Mouse (Mus musculus): ENCODE measurements around the gene Gna15.

The Gna15 gene

DNA sequence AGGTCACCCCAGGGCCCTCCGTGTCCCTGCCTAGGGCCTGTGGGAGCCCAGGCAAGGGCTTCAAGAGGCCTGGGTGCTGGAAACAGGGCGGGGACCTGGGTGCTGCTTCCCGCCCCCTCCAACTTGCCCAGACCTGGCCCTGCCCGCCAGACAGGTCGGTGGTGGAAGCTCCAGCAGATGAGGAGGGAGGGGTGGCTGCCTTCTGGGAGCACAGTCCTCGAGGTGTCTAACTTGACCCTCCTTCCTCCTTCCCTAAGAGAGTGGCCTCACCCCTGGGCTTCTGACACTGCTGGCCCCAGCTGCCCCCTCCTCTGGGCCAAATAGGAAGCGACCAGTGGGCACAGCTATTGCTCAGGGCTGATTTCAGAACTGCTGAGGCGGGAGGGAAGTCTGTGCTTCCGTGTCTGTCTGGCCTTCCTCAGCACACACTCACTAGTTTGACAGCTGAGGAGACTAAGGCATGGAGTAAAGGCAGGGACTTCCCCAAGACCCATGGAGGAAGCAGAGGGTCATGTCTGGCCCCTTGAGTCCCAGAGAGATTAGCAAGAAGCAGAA is at the start of gene Gna15:
TSS of gene Gna15 (minus strand) at position 175 of the 555 bp plus-strand sequence.
- in situ Hi-C loops (cut with MseI, MboI) = no loop called here

DNA sequence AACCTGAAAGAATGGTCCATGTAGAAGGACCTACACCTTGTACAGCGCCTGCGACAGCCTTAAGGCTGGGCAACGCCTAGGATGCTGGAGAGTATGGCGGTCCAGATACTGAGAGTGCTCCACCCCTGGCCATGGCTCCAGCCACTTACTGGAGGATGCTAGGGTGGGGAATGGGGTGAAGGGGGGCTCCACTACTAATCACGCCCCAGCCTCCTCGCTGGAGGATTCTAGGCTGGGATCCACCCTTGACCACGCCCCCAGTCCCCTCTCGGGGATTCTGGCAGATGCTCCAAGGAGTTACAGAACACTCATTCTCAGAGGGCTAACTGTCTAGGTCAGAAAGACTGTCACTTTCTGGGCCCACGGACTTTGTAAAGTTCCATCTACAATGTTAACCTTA is 49.0 kb upstream of the Gna15 start:
- in situ Hi-C loops (cut with MseI, MboI) = no loop called here

DNA sequence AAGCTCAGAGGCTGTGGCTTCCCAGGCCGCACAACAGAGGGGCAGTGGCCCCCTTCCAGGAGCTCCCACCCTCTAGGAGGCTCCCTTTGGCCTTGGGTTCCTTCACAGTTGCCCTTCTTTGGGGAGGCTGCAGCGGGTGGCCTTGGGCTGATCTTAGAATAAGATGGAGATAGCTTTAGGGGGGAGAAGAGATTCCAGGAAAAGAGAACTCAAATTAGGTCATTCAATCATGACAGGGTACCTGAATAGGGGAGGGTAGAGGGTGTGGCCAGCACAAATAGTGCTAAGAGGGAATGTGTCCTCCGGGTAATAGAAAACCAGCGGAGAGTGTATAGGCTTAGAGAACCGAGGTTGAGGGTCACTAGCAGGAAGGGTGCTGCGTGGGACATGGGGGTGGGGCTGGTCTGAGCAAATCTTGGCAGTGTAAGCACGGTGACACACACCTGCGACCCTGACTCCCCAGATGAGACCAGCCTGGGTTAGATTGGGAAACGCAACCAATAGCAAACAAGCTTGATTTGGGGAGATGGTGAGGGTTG is 48.2 kb upstream of the Gna15 start:
- in situ Hi-C loops (cut with MseI, MboI) = no loop called here

DNA sequence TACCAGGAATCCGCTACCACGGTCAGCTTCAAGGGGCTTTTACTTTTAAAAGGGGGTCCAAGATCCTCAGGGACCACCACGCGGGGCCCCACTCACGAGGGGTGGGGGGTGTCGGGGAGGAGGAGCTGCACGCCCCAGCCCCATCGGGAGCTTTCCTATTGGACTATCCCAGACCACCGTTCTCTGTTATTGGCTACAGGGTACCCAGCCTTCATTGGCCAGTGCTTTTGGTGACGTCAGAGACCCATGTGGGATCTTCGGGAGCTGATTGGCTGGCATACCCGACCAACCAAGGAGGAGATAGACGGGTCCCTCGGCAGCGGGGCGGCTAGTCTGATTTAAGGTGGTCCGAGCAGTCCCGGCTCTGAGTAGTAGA is 47.5 kb upstream of the Gna15 start:
- in situ Hi-C loops (cut with MseI, MboI) = no loop called here

DNA sequence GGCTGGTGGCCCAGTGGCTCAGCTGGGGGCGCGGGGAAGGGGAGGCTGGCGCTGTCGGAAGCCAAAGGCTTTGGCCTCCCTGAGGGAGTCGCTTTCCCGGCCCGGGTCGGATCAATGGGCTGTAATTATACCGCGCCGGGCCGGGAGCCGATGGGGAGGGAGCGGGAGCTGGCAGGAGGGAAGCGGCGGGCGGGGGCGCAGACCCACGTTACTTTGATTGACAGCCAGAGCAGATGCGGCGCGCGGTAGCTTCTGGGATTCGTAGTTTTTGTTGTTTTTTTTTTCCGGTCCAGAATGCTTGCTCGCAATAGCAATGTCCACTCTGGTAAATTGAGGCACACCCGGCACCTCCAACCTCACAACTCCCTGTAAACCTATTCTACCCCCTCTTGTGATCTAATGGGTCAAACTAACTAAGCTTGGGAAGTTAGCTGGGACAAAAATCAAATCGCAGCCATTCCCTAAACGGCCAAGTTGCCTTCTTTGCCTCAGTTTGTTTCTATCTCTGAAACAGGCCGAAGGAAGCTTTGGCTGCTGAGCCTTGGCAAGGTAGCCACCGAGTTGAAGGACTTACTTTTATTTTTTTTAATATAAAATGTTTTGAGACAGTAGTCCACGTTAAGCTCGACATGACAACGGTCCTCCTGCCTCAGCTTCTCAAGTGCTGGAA is 46.9 kb upstream of the Gna15 start:
- in situ Hi-C loops (cut with MseI, MboI) = no loop called here

DNA sequence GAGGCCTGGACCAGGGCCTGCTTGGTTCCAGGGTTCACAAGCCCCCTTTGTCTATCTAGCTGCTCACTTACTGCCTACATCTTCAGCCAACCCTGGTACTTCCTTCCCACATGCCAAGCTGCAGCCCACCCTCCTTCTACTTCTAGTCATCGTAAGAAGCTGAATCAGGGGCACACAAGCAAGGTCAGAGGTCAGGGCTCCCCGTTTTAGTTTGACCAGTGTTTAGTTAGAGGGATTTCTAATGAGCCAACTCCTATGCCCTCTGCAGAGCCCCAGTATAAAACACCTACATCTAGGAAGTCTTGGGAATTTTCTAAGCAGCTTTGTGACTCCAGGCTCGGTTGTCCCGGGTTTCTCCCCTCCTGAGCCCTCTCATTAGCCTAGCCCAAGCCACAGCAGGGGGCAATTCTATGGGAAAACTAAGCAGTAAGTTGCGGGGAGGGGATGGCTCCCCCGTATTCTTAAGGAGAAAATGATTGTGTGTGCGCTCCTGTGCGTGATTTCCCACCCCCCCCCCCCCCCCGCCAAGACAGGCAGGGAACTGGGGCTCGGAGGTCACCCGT is 46.3 kb upstream of the Gna15 start:
- in situ Hi-C loops (cut with MseI, MboI) = no loop called here

DNA sequence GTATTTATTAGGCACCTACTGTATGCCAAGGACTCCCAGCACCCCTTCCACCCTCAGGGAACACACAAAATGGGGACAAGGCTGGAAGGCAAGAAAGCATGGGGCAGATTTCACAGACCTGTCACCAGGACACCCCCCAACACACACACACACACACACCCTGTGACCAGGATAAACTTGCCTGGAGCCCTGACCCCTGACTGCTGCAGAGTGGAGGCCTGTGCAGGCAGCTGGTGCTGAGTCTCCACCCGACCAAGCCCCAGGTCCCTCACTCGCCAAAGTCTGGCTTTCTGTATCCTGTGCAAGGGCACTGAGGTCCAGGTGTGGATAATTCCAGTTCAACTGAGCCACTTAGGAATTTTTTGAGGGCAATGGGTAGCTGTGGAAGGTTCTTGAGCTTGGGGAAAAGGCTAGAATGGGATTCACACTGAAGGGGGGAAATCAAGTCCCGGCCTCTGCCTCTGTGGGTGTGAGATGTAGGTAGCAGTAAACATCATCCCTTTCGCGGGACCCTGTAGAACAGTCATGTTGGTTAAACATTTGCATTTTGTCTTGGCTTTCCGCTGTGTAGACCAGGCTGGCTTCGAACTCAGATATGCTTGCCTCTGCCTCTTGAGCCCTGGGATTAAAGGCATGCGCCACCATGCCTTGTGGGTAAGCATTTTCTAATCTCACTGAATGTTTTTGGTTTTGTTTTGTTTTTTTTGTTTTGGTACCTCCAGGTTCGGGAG is 45.6 kb upstream of the Gna15 start:
- in situ Hi-C loops (cut with MseI, MboI) = no loop called here

DNA sequence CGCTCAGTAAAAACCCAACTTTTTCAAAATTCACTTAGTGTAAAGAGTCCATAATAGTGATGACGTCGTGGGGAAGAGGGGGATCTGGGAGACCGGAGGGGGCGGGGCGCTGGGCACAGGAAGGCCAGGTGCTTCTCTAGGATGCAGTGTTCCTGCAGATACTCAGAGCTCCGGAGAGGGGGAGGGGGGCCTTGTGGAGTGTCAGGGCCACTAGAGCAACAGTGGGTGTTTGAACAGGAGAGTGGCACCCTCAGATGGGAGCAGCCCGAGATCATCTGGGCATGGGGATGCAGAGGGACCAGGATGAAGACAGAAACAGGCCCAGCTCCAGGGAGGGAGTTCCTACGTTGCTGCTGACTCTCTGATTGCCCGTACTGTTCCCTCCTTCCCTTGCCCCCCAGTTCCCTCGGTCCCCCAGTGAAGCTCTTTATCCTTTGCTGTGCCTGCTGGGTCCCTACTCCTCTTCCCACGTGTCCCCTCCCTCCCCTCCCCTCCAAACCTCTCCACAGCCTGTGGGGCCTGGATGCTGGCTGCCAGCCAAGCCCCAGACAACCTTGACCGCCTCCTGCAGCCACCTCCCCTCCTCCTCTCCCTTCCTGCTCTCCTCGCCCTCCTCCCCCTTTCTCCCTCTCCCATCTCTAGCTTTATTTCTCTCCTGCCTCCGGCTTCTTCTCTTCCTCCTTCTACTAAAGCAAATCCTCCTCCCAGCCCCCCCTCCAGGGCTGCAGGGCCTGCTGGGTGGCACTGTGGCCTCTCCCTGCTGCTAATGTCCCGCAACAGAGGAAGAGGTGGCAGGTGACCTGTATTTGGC is 44.6 kb upstream of the Gna15 start:
- in situ Hi-C loops (cut with MseI, MboI) = no loop called here

DNA sequence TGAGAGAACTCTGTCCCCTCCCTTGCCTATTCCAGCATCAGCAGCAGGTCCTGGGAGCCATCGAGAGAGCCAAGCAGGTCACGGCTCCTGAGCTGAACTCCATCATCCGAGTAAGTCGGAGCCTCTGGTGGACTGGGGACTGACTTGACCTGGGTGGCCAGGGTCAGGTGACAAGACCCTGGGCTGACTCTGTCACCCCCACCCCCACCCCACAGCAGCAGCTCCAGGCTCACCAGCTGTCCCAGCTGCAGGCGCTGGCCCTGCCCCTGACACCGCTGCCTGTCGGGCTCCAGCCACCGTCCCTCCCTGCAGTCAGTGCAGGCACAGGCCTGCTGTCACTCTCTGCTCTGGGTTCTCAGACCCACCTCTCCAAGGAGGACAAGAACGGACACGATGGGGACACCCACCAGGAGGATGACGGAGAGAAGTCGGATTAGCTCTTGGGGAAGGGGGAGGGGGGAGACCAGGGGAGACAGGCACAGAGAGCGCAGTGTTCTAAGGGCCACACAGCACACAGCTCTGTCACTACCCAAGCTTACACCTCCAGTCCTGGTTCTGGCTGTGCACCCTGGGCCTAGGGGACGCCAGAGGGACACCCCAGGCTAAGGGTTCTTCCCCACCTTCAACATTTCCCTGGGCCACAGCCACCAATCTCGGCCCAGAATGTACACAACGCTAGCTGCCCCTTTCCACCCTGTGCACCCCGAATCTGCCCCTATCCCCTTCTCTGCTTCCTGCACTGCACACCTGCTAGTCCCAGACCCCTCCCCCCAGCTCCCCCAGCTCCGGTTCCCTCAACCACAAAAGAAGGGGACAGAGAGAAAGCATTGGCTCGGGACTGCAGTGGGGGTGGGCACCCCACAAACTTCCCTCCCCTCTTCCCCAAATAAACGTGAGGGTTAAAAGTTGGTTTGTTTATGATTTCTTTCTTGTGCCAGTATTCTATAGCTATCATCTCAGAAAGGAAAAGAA is 41.5 kb upstream of the Gna15 start:
- in situ Hi-C loops (cut with MseI, MboI) = no loop called here

DNA sequence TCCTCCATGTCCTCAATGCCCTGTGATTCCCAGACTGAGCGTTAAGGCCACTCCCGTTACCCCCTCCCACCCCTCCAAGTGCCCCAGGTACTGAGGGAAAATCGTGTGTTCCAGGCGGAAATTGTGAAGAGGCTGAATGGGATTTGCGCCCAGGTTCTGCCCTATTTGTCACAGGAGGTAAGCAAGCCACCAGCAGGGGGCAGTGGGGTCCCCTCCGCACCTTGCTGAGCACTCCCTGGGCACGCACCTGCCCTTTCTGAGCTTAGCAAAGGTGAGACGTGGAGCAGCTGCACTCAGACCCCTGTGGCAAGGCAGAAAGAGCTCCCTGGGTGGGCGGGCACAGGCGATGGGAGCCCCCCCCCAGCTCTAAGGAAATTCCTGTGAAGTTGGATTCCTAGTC is 40.7 kb upstream of the Gna15 start:
- in situ Hi-C loops (cut with MseI, MboI) = loop anchor here in 1 of 2 experiments (5.0 kb wide), 1 partner anchor 38 kb away; the partner anchor contains the start of gene Tle6

DNA sequence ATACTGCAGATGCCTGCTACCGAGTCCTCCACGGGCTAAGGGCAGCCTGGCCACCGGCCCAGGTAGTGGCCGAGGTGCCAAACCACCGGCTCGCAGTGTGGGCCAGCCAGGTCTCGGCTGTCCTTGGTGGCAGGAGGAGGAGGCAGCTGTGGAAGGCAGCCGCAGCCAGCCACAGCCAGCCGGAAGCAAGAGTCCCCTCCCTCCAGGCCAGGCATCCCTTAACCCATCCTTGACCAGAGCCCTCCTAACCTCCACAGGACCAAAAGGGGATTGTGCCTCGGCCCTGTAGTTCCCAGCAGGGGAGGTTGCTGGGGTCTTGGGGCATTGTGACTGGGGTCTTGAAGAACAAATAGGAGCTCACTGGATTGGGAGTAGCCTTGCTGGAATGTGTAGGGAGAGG is 40.2 kb upstream of the Gna15 start:
- in situ Hi-C loops (cut with MseI, MboI) = loop anchor here in 1 of 2 experiments (5.0 kb wide), 1 partner anchor 38 kb away; the partner anchor contains the start of gene Tle6

DNA sequence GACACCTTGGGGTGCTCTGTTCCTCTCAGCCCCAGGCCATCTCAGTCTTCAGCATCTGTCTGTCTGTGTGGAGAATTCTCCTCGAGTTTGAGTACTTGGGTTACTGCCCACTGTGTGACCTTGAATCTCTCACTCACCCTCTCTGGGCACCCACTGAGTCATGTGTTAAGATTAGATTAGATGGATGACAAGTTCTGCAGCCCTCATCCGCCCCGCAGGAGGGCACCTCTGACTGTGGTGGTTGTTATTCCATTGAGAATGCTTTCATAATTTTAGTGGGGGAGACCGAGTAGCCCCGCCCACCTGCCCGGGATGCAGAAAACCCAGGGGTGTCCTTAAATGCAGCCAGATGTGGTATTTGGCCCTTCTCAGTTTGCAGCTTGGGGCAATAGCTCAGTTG is 39.5 kb upstream of the Gna15 start:
- in situ Hi-C loops (cut with MseI, MboI) = loop anchor here in 1 of 2 experiments (5.0 kb wide), 1 partner anchor 39 kb away; the partner anchor contains the start of gene Tle6

DNA sequence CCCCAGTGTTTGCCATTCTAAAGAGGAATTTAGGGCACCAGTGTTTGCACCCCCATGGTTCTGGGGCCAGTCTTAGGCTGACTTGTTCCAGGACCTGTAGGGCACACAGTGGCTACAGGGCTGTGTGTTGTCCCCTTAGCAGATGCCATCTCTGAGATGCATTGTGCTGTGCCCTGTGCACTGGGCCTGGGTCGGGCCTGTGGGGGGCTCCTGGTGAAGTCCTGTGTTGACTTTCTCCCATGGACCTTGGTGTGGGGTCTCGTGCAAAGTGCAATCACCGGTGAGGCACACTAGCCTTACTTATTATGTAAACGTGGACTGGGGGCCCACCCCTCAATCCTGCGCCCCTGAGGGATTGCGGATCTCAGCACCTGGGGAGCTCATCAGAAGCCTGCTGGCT is 38.4 kb upstream of the Gna15 start:
- in situ Hi-C loops (cut with MseI, MboI) = loop anchor here in 1 of 2 experiments (5.0 kb wide), 1 partner anchor 40 kb away; the partner anchor contains the start of gene Tle6

DNA sequence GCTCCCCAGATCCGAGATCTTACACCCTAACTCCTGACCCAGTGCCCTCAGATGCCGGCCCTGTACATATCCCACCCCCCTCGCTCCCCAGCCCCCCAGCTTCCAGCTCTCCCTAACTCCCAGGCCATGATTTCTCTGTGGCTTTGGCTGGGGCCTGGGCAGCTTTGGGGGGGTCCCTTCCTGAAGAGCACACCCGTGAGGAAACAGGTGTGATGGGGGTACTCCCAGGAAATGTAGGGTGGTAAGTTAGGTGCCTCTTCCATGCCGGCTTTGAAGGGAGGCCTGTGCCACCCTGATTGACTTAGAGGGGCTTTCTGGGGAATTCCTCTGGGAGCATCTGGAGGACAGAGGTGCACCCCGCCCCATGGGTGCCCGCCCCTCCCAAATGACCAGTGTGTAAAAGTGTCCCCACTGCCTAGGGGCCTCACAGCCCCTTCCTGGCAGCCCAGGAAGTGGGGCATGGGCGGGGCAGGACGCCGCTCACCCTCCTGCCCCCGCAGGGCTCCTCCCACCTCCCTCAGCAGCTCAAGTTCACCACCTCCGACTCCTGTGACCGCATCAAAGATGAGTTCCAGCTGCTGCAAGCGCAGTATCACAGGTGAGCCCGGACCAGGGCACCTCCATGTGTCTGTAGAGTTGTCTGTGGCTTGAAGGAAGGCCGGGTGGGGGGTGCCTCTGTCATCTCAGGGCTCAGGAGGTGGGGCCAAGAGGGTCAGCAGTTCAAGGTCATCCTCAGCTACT is 36.9 kb upstream of the Gna15 start:
- in situ Hi-C loops (cut with MseI, MboI) = loop anchor here in 1 of 2 experiments (5.0 kb wide), 1 partner anchor 41 kb away; the partner anchor contains the start of gene Tle6

DNA sequence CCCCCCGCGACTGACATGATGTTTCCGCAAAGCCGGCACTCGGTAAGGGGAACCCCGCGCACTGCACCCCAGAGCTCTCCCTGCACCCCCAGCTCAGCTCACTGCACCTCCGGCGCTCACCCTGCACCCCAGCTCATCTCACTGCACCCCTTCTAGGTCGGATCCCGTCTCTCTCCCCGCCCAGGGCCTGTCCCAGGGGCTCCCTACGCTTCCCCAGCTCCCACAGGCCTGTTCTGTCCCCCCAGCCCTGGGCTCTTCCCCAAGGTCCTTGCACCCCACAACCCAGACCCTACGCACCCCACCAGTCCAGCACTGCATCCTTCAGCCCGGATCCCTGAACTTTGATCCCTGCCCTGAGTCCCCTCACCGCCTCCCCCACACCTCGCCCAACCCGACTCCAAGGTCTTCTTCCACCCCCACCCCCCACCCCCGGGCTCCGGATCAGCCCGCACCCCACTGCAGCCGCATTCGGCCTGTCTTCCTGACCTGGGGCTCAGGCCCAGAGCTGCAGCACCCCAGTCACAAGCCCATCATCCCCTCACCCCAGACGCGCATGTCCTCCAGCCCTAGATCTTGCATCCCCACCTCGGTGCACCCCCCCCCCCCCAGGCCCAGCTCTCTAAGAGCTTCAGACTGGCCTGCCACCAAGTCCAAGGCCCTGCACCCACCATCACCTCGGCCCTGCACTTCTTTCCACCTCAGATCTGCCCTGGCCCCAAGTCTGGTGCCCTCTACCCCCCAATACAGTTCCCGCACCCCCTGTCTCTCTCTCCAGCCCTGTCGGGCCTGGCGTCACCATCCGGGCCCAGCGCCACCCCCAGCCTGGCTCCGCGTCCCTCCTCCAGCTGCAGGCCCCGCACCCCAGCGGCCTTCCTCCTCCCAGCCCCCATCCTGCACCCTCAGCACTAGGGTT is 35.9 kb upstream of the Gna15 start:
- in situ Hi-C loops (cut with MseI, MboI) = loop anchor here in 1 of 2 experiments (5.0 kb wide), 1 partner anchor 42 kb away; the partner anchor contains the start of gene Tle6

DNA sequence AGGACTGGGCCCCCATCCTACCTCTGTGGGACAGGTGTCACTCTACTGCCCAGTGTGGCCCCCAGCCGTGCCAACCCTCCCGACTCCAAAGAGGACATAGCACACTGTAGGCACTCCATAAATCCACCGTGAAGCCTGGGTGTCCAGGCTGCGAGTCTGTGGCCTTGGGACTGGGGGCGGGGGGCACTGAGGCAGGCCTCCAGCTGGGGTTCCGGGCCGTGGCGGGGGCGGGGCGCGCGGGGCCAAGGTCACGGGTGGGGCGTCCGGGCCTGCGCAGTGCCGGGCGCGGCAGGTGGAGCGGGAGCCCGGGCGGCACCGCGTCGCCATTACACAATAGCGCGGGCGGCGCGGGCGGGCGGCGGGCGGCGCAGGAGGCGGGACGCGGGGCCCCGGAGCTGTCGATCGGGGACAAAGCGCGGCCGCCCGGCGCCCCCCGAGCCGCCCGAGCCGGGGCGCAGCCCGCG is 35.2 kb upstream of the Gna15 start, which contains the start of gene Aes:
TSS of gene Aes (plus strand) at position 326 of the 464 bp plus-strand sequence.
- in situ Hi-C loops (cut with MseI, MboI) = no loop called here

DNA sequence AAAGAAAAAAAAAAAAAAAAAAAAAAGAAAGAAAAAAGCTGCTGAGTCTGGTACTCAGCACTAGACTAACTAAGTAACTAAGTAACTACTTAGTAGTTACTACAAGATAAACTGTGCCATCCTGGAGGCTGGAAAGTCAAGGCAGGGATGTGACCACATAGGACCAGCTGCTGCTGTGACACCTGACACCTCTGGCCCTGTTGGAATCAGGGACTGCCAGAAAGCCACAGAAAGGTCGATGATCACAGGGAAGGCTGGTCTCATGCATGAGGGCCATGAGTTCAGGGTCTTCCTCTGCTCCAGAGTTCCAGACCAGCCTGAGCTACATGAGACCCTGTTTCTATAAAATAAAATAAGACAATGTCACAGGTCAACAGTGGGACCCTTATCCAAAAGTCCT is 33.5 kb upstream of the Gna15 start:
- in situ Hi-C loops (cut with MseI, MboI) = no loop called here

DNA sequence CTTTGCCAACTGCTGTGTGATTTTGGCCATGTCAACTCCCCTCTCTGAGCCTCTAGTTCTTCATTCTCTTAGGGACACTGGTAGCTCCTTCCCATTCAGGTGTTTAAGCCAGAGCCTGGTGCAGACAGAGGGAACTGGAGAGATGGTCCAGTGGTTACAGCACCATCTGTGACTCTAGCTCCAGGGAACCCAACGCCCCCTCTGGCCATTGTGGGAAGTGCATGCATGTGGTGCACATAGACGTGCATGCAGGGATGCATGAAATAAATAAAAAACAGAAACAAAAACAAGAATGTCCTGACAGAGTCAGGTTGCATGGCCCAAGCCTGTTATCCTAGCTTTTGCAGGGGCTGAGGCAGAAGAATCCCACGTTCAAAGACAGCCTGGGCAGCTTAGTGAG is 32.3 kb upstream of the Gna15 start:
- in situ Hi-C loops (cut with MseI, MboI) = no loop called here
